Mouse (Mus musculus) liver, adult 2 months (tissue): Measurements from ENCODE around the gene Auts2. TPM values are rescaled to one million over a fixed set of nuclear protein-coding genes. Genes with fewer than 3 reads are reported as not detected.

Experiments used
- DNase-seq: peaks from one replicate; pipeline ENCODE4 v3.0.0-alpha.2; 2011; ENCODE audit warnings: low read depth, low spot score; ENCODE audit errors: extremely low read depth
- H3K27ac ChIP-seq: fragments of 200-500 bp; replicated peaks from 2 replicates; pipeline ENCODE4 v1.5.1; 2012; ENCODE audit warnings: low read depth, mild to moderate bottlenecking, control low read depth, inconsistent platforms, low read length; ENCODE audit not compliant: insufficient read depth
- H3K27me3 ChIP-seq: fragments of 200-500 bp; 2 replicates; pipeline ENCODE4 v1.6.1; 2012; ENCODE audit warnings: mild to moderate bottlenecking, moderate library complexity, low read length, inconsistent platforms; ENCODE audit not compliant: control insufficient read depth, insufficient read depth
- H3K36me3 ChIP-seq: fragments of 200-500 bp; 2 replicates; pipeline ENCODE4 v1.6.1; 2012; ENCODE audit warnings: low read length, inconsistent platforms; ENCODE audit not compliant: control insufficient read depth, insufficient read depth
- H3K4me1 ChIP-seq: fragments of 200-500 bp; 2 replicates; pipeline ENCODE4 v1.6.1; 2011; ENCODE audit warnings: low read length; ENCODE audit not compliant: control insufficient read depth, insufficient read depth
- H3K4me3 ChIP-seq: fragments of 200-500 bp; 2 replicates; pipeline ENCODE4 v1.5.1; 2011; ENCODE audit warnings: low read depth, mild to moderate bottlenecking, control low read depth, low read length, moderate library complexity; ENCODE audit not compliant: insufficient read depth
- H3K79me2 ChIP-seq: fragments of 200-500 bp; 2 replicates; pipeline ENCODE4 v1.6.1; 2012; ENCODE audit warnings: inconsistent platforms, mild to moderate bottlenecking, low read length, moderate library complexity; ENCODE audit not compliant: control insufficient read depth, insufficient read depth
- H3K9ac ChIP-seq: fragments of 200-500 bp; 2 replicates; pipeline ENCODE4 v1.6.1; 2012; ENCODE audit warnings: low read depth, mild to moderate bottlenecking, control low read depth, inconsistent platforms, low read length
- CTCF ChIP-seq: fragments of 200-500 bp; IDR thresholded peaks from 2 replicates; pipeline ENCODE4 v1.5.1; 2011; ENCODE audit warnings: low read depth, low read length, control low read depth
- POLR2A ChIP-seq: fragments of 200-500 bp; IDR thresholded peaks from 2 replicates; pipeline ENCODE4 v1.6.1; 2011; ENCODE audit warnings: low read length, control low read depth; ENCODE audit not compliant: insufficient read depth; ENCODE audit errors: extremely low read depth
- WGBS: fragments of 180-500 bp; shearing (Covaris S2); methylation state at CpG from one replicate; pipeline ENCODE4 v1.1.7; 2018; 5-methylcytosine and 5-hydroxymethylcytosine counted together
- polyA plus RNA-seq: library from polyadenylated mRNA; depleted of rRNA; stranded (reverse); fragments of >200 nt; gene quantifications from 2 replicates; pipeline ENCODE4 v1.2.3, GENCODE M21; 2012
- total RNA-seq: library from RNA; depleted of rRNA; stranded (reverse); fragments of >200 nt; gene quantifications from 2 replicates; pipeline ENCODE4 v1.2.3, GENCODE M21; 2014

Gene Auts2
- total and polyA plus RNA-seq, 2 experiments, result 0.37 to 0.51 TPM

DNA sequence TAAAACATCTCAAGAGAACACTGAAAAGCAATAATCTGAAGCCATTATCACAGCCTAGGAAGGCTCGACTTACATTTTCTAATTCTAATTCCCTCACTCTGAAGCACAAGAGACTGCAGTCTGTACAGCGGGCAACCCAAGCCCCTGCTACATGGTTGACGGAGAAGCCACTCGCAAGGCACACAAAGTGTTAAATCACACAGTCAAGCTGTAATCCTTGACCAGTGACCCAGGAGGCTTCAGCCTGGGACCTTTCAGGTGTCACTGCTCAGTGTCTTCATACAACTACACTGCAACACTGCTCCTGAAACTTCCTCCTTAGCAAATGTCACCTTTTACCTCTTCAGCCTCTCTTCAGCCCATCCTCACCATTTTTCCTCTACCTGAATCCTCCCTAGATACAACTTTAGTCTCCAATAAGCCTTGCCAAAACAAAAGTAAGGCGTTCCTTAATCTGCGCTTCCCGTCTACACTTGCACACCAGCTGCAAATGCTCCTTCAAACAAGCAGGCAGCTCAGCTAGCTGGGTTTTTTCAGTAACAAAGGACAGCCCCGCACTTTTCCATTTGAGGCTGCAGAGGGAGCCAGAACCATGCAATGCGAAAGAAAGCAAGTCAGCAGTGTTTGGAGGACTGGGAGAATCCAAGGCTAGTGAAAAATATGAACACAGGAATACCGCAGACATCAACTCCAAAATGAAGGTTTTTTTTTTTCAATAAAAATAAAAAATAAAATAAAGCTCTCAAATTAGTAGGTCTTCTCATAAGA lies 311.7 kb downstream of the Auts2 start:
- no peak overlapping the region for H3K4me3 ChIP-seq
- no peak overlapping the region for H3K27ac ChIP-seq
- peak; percentile 8 for DNase-seq
- H3K9ac ChIP-seq, result no peak overlapping the region
- H3K36me3 ChIP-seq, result no peaks in the 10 kb centered on the region
- peaks cover 4% of the 10 kb centered on the region; the same call in 1 of the 2 replicates for H3K27me3 ChIP-seq
- H3K79me2 ChIP-seq, result no peaks in the 10 kb centered on the region
- WGBS, result 51% methylated on average over 10 of the region's 10 CpGs
- no peaks in the 10 kb centered on the region for H3K4me1 ChIP-seq
- TF ChIP-seq POLR2A (no peak), CTCF (peak; percentile 61; the same call in 1 of the 2 replicates)

DNA sequence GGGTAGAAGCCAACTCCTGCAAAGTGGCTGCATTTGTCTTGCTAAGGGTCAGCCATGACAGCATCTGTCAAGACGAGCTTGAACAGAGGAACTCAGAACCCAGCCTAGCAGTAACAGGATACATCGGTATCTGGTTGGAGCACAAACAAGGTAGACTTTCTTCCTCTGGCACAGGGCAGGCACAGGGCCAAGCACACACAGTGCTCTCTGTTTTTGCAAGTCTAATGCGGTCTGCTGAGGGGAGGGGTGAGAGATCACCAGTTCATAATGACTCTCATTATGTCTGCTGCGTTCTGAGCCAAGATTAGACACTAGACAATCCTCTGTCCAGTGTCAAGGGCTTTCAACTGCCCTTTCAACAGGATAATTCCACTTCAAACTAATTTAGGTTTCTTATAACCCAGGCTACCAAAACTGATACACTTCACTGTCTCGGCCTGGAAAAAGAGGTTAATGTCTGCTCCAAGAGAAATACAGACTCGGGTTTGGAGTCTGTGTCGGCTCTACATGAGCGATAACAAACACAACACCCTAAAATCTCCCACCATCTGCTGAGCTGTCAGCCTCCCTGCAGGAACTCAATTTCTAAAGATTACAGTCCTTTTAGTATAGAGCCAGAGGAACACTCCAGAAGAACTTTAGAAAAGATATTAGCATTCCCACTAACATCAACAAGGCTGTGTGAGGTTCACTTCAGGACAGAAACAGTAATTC lies 313.3 kb downstream of the Auts2 start:
- DNase-seq, result peak; percentile 1
- Histone ChIP-seq H3K4me1 (no peaks in the 10 kb centered on the region), H3K79me2 (no peaks in the 10 kb centered on the region), H3K27ac (no peak overlapping the region), H3K27me3 (peaks cover 4% of the 10 kb centered on the region; the same call in 1 of the 2 replicates), H3K36me3 (no peaks in the 10 kb centered on the region), H3K4me3 (no peak overlapping the region), H3K9ac (no peak overlapping the region)
- TF ChIP-seq POLR2A (no peak), CTCF (no peak)
- 32% methylated on average over 8 of the region's 8 CpGs for WGBS

DNA sequence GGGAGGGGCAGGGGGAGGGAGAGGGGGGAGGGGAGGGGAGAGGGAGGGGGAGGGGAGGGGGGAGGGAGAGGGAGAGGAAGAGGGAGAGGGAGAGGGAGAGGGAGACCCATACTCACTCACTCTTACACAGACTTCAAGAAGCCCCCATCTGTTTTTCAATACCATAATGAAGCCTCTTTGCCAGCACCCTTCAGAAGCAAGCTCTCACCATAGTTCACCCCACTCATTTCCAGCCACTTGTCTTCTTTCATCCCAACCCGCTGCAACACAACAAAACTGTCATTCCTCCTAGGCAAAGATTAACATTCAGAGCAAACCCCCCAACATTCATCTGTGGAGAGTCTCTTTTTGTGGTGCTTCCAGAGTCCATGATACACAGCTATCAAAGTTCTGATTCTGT lies 314.1 kb downstream of the Auts2 start:
- 53% methylated on average over 1 of the region's 1 CpGs for WGBS
- no peaks in the 10 kb centered on the region for H3K4me1 ChIP-seq
- H3K9ac ChIP-seq, result no peak overlapping the region

DNA sequence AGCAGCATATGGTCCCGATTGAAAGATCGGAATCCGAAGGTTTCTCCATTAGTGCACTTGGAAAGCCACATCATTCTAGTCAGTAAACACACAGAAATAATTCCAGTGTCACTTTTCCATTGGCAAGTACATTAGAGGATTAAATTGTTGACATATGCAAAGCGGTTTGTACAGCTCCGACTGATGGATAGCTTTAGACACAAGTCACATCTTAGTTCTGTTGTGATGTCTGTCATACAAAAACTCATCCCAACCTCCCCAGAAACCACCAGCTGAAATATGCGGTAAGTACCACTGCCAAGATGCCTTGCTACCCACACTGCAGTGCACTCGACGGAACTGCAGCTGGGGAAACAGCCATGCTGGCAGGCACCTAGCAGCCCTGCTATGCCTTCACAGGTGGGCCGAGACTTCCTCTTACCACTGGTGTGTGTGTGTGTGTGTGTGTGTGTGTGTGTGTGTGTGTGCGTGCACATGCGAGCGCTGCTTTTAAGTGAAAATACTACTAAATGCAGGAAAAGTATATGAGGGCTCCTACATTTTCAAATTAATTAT lies 322.7 kb downstream of the Auts2 start:
- Histone ChIP-seq H3K9ac (no peak overlapping the region), H3K27ac (no peak overlapping the region), H3K79me2 (no peaks in the 10 kb centered on the region), H3K27me3 (no peaks in the 10 kb centered on the region), H3K4me1 (no peaks in the 10 kb centered on the region), H3K4me3 (no peak overlapping the region), H3K36me3 (no peaks in the 10 kb centered on the region)
- WGBS, result 87% methylated on average over 12 of the region's 12 CpGs
- no peak for DNase-seq
- no peak for TF ChIP-seq POLR2A
- no peak for TF ChIP-seq CTCF

More for the DNA sequence above, 314.1 kb downstream of the Auts2 start:
- DNase-seq, result no peak
- Histone ChIP-seq H3K36me3 (no peaks in the 10 kb centered on the region), H3K27ac (no peak overlapping the region), H3K4me3 (no peak overlapping the region), H3K27me3 (peaks cover 4% of the 10 kb centered on the region; the same call in 1 of the 2 replicates), H3K79me2 (no peaks in the 10 kb centered on the region)
- no peak for TF ChIP-seq CTCF

DNA sequence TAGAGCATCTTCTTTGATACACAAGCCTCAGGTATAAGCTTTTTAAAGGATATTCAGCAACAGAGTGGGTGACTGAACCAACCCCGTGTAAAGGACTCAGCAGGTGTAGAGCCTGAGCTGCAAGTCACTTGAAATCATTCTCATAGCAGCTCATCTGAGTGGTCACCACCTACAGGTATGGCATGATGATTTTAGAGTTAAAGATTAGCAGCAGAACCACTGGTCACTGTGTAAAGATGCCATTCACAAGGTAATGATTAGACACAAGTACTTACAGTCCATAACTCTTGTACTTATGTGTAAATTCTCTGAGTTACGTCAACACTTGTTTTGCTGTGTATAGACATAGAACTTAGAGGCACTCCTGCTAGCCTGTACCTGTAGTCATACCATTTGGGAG lies 327.0 kb downstream of the Auts2 start:
- no peaks in the 10 kb centered on the region for H3K79me2 ChIP-seq
- no peak for DNase-seq
- 44% methylated on average over 2 of the region's 2 CpGs for WGBS
- H3K36me3 ChIP-seq, result no peaks in the 10 kb centered on the region
- no peak overlapping the region for H3K4me3 ChIP-seq
- no peak overlapping the region for H3K9ac ChIP-seq
- H3K27me3 ChIP-seq, result no peaks in the 10 kb centered on the region
- H3K4me1 ChIP-seq, result no peaks in the 10 kb centered on the region
- TF ChIP-seq POLR2A (no peak), CTCF (no peak)
- H3K27ac ChIP-seq, result no peak overlapping the region
